Mouse (Mus musculus): ENCODE results near the gene Klhl29. TPM values are rescaled to one million over a fixed set of nuclear protein-coding genes. Genes with fewer than 3 reads are reported as not detected.

Gene Klhl29
- total and polyA plus RNA-seq, 3 experiments = not detected

DNA sequence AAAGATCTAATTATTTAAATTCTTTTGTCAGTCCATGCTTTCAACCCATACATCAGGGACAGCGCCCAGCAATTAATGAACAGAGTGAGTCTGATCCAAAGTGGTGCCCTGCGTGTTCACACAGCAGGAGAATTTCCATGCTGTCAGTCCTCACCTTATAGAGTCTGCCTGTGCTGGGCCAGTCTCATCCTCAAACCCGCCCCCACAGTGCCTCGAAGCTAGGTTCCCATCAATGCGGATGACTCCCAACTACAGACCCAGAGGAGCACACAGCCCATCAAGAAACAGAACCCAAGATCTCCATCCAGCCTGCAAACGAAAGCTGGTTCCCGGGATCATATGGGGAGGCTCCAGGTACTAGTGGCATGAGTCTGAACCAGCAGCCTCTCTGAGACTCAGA is 106.4 kb downstream of the Klhl29 start:
- no peak overlapping the region for H3K27ac ChIP-seq (ENCODE audit: control insufficient read depth, low read depth, low read length)
- no peaks in the 10 kb centered on the region for H3K79me2 ChIP-seq (ENCODE audit: control insufficient read depth, insufficient read depth, low read length, poor library complexity)
- DNase-seq (ENCODE audit: low read depth, low spot score) = no peak
- no peak overlapping the region for H3K4me3 ChIP-seq (ENCODE audit: control insufficient read depth in 1 of 2, insufficient read depth in 1 of 2, low read depth in 2 of 2, low read length in 2 of 2)
- H3K4me1 ChIP-seq (ENCODE audit: control insufficient read depth in 1 of 2, insufficient read depth in 2 of 2, low read length in 2 of 2) = no peaks in the 10 kb centered on the region
- no peaks in the 10 kb centered on the region for H3K36me3 ChIP-seq (ENCODE audit: control insufficient read depth in 1 of 2, insufficient read depth in 2 of 2, low read length in 2 of 2)
- H3K27me3 ChIP-seq (ENCODE audit: control insufficient read depth in 1 of 2, insufficient read depth in 2 of 2, low read length in 2 of 2) = no peaks in the 10 kb centered on the region
- no peak for TF ChIP-seq MXI1 (IDR thresholded peaks at IDR 0.05; ENCODE audit: low read depth, low read length)
- TF ChIP-seq ZC3H11A (IDR thresholded peaks at IDR 0.05; ENCODE audit: low read depth, low read length) = no peak
- TF ChIP-seq CTCF (IDR thresholded peaks at IDR 0.05 in 2 of 3, conservative IDR thresholded peaks at IDR 0.05 in 1 of 3; ENCODE audit: control insufficient read depth in 1 of 3, insufficient read depth in 1 of 3, low read depth in 2 of 3, low read length in 3 of 3, poor library complexity in 1 of 3, severe bottlenecking in 1 of 3) = no peak
- TF ChIP-seq RCOR1 (IDR thresholded peaks at IDR 0.05; ENCODE audit: low read depth, low read length) = no peak
- no peak for TF ChIP-seq POLR2AphosphoS2 (IDR thresholded peaks at IDR 0.05; ENCODE audit: low read length)
- TF ChIP-seq ZKSCAN1 (IDR thresholded peaks at IDR 0.05; ENCODE audit: low read depth, low read length) = no peak
- no peak for TF ChIP-seq MAZ (IDR thresholded peaks at IDR 0.05; ENCODE audit: low read depth, low read length)
- TF ChIP-seq EP300 (IDR thresholded peaks at IDR 0.05; ENCODE audit: low read depth in 1 of 2, low read length in 2 of 2) = no peak
- no peak for TF ChIP-seq CHD1 (IDR thresholded peaks at IDR 0.05; ENCODE audit: low read depth, low read length)
- TF ChIP-seq ZNF384 (IDR thresholded peaks at IDR 0.05; ENCODE audit: low read depth, low read length) = no peak
- TF ChIP-seq GATA1 (IDR thresholded peaks at IDR 0.05; ENCODE audit: low read depth, low read length) = no peak
- TF ChIP-seq HCFC1 (IDR thresholded peaks at IDR 0.05; ENCODE audit: low read depth, low read length) = no peak
- TF ChIP-seq TCF12 (IDR thresholded peaks at IDR 0.05; ENCODE audit: low read depth, low read length) = no peak
- no peak for TF ChIP-seq RAD21 (IDR thresholded peaks at IDR 0.05; ENCODE audit: low read depth, low read length)
- no peak for TF ChIP-seq MAX (IDR thresholded peaks at IDR 0.05; ENCODE audit: low read length)
- no peak for TF ChIP-seq CHD2 (IDR thresholded peaks at IDR 0.05; ENCODE audit: low read length)
- TF ChIP-seq MYB (IDR thresholded peaks at IDR 0.05; ENCODE audit: low read depth, low read length) = no peak
- TF ChIP-seq MEF2A (IDR thresholded peaks at IDR 0.05; ENCODE audit: extremely low read depth, insufficient replicate concordance, low read depth, low read length, poor library complexity, severe bottlenecking) = no peak
- H3K9ac ChIP-seq (ENCODE audit: control insufficient read depth, low read depth, low read length, poor library complexity, severe bottlenecking) = no peak overlapping the region
- no peaks in the 10 kb centered on the region for H3K9me3 ChIP-seq (replicated peaks; ENCODE audit: insufficient read depth, low read length)

DNA sequence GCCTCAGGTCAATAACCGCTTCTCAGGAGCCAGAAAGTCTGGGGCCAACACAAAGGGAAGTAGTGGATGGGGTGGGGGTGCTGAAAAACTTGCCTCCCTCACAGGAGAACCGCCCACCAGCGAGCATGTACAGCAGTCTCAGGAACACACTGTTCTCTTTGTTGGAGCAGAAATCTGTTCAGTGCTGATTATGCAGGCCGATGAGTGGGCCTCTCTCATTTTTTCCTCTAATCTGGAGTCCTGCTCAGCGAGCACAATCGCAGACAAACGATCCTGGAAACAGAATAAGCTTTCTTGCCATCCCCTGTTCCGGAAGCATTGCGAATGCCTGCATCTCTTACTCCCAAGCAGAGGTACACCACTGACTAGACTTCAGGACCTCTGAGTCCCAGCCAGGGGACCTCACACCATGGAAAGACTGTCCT is 107.3 kb downstream of the Klhl29 start:
- Histone ChIP-seq H3K9ac (ENCODE audit: control insufficient read depth, low read depth, low read length, poor library complexity, severe bottlenecking) (no peak overlapping the region), H3K4me1 (ENCODE audit: control insufficient read depth in 1 of 2, insufficient read depth in 2 of 2, low read length in 2 of 2) (no peaks in the 10 kb centered on the region), H3K27me3 (ENCODE audit: control insufficient read depth in 1 of 2, insufficient read depth in 2 of 2, low read length in 2 of 2) (no peaks in the 10 kb centered on the region), H3K9me3 (replicated peaks; ENCODE audit: insufficient read depth, low read length) (no peaks in the 10 kb centered on the region), H3K4me3 (ENCODE audit: control insufficient read depth in 1 of 2, insufficient read depth in 1 of 2, low read depth in 2 of 2, low read length in 2 of 2) (no peak overlapping the region), H3K27ac (ENCODE audit: control insufficient read depth, low read depth, low read length) (no peak overlapping the region), H3K79me2 (ENCODE audit: control insufficient read depth, insufficient read depth, low read length, poor library complexity) (no peaks in the 10 kb centered on the region), H3K36me3 (ENCODE audit: control insufficient read depth in 1 of 2, insufficient read depth in 2 of 2, low read length in 2 of 2) (no peaks in the 10 kb centered on the region)
- no peak for DNase-seq (ENCODE audit: low read depth, low spot score)
- TF ChIP-seq MEF2A (IDR thresholded peaks at IDR 0.05; ENCODE audit: extremely low read depth, insufficient replicate concordance, low read depth, low read length, poor library complexity, severe bottlenecking) = no peak
- TF ChIP-seq GATA1 (IDR thresholded peaks at IDR 0.05; ENCODE audit: low read depth, low read length) = no peak
- no peak for TF ChIP-seq CTCF (IDR thresholded peaks at IDR 0.05 in 2 of 3, conservative IDR thresholded peaks at IDR 0.05 in 1 of 3; ENCODE audit: control insufficient read depth in 1 of 3, insufficient read depth in 1 of 3, low read depth in 2 of 3, low read length in 3 of 3, poor library complexity in 1 of 3, severe bottlenecking in 1 of 3)
- no peak for TF ChIP-seq EP300 (IDR thresholded peaks at IDR 0.05; ENCODE audit: low read depth in 1 of 2, low read length in 2 of 2)
- no peak for TF ChIP-seq ETS1 (IDR thresholded peaks at IDR 0.05; ENCODE audit: low read depth, low read length)
- no peak for TF ChIP-seq NRF1 (IDR thresholded peaks at IDR 0.05; ENCODE audit: insufficient read depth, low read depth, low read length, poor library complexity, severe bottlenecking)
- no peak for TF ChIP-seq SIN3A (IDR thresholded peaks at IDR 0.05; ENCODE audit: low read length)
- TF ChIP-seq TCF12 (IDR thresholded peaks at IDR 0.05; ENCODE audit: low read depth, low read length) = no peak
